Mouse (Mus musculus): ENCODE measurements around the gene Myoz2. TPM values are rescaled to one million over a fixed set of nuclear protein-coding genes. Genes with fewer than 3 reads are reported as not detected.

Myoz2 gene
- total and polyA plus RNA-seq, 3 experiments = not detected

GRCm38 (mm10) chr3:123073351-123073750 is 38.5 kb upstream of the Myoz2 start:
- H3K9me3 ChIP-seq (replicated peaks; ENCODE audit: insufficient read depth, low read length) = no peaks in the 10 kb centered on the region
- TF ChIP-seq GABPA (IDR thresholded peaks at IDR 0.05; ENCODE audit: low read depth, low read length) (no peak), POLR2A (IDR thresholded peaks at IDR 0.05; ENCODE audit: control insufficient read depth in 1 of 2, insufficient read depth in 1 of 2, low read depth in 1 of 2, low read length in 2 of 2, poor library complexity in 1 of 2) (no peak), GATA1 (IDR thresholded peaks at IDR 0.05; ENCODE audit: low read depth, low read length) (no peak), POLR2AphosphoS5 (IDR thresholded peaks at IDR 0.05; ENCODE audit: borderline replicate concordance, low read depth, low read length) (no peak), MEF2A (IDR thresholded peaks at IDR 0.05; ENCODE audit: extremely low read depth, insufficient replicate concordance, low read depth, low read length, poor library complexity, severe bottlenecking) (no peak), MYC (IDR thresholded peaks at IDR 0.05; ENCODE audit: low read depth, low read length) (no peak), MAX (IDR thresholded peaks at IDR 0.05; ENCODE audit: low read length) (no peak), POLR2AphosphoS2 (IDR thresholded peaks at IDR 0.05; ENCODE audit: low read length) (no peak), ETS1 (IDR thresholded peaks at IDR 0.05; ENCODE audit: low read depth, low read length) (no peak), NELFE (IDR thresholded peaks at IDR 0.05; ENCODE audit: low read depth, low read length) (no peak), SIN3A (IDR thresholded peaks at IDR 0.05; ENCODE audit: low read length) (no peak), USF2 (IDR thresholded peaks at IDR 0.05; ENCODE audit: borderline replicate concordance in 1 of 2, insufficient read depth in 1 of 2, low read depth in 1 of 2, low read length in 2 of 2) (no peak), EP300 (IDR thresholded peaks at IDR 0.05; ENCODE audit: low read depth in 1 of 2, low read length in 2 of 2) (no peak), RAD21 (IDR thresholded peaks at IDR 0.05; ENCODE audit: low read depth, low read length) (no peak)
- H3K27me3 ChIP-seq (ENCODE audit: control insufficient read depth in 1 of 2, insufficient read depth in 2 of 2, low read length in 2 of 2) = no peaks in the 10 kb centered on the region
- H3K4me1 ChIP-seq (ENCODE audit: control insufficient read depth in 1 of 2, insufficient read depth in 2 of 2, low read length in 2 of 2) = no peaks in the 10 kb centered on the region
- no peak overlapping the region for H3K9ac ChIP-seq (ENCODE audit: control insufficient read depth, low read depth, low read length, poor library complexity, severe bottlenecking)
- H3K79me2 ChIP-seq (ENCODE audit: control insufficient read depth, insufficient read depth, low read length, poor library complexity) = no peaks in the 10 kb centered on the region
- no peak for DNase-seq (ENCODE audit: low read depth, low spot score)
- no peak overlapping the region for H3K27ac ChIP-seq (ENCODE audit: control insufficient read depth, low read depth, low read length)
- H3K36me3 ChIP-seq (ENCODE audit: control insufficient read depth in 1 of 2, insufficient read depth in 2 of 2, low read length in 2 of 2) = no peaks in the 10 kb centered on the region
- H3K4me3 ChIP-seq (ENCODE audit: control insufficient read depth in 1 of 2, insufficient read depth in 1 of 2, low read depth in 2 of 2, low read length in 2 of 2) = no peak overlapping the region

- H3K9me3 ChIP-seq (replicated peaks; ENCODE audit: insufficient read depth, low read length) = no peaks in the 10 kb centered on the region
- H3K36me3 ChIP-seq (ENCODE audit: control insufficient read depth in 1 of 2, insufficient read depth in 2 of 2, low read length in 2 of 2) = no peaks in the 10 kb centered on the region
- H3K27ac ChIP-seq (ENCODE audit: control insufficient read depth, low read depth, low read length) = no peak overlapping the region
- no peak for DNase-seq (ENCODE audit: low read depth, low spot score)
- H3K4me1 ChIP-seq (ENCODE audit: control insufficient read depth in 1 of 2, insufficient read depth in 2 of 2, low read length in 2 of 2) = no peaks in the 10 kb centered on the region
- TF ChIP-seq CTCF (IDR thresholded peaks at IDR 0.05 in 2 of 3, conservative IDR thresholded peaks at IDR 0.05 in 1 of 3; ENCODE audit: control insufficient read depth in 1 of 3, insufficient read depth in 1 of 3, low read depth in 2 of 3, low read length in 3 of 3, poor library complexity in 1 of 3, severe bottlenecking in 1 of 3) (no peak), USF2 (IDR thresholded peaks at IDR 0.05; ENCODE audit: borderline replicate concordance in 1 of 2, insufficient read depth in 1 of 2, low read depth in 1 of 2, low read length in 2 of 2) (no peak), BHLHE40 (IDR thresholded peaks at IDR 0.05; ENCODE audit: borderline replicate concordance, low read depth, low read length) (no peak), MYB (IDR thresholded peaks at IDR 0.05; ENCODE audit: low read depth, low read length) (no peak), POLR2AphosphoS5 (IDR thresholded peaks at IDR 0.05; ENCODE audit: borderline replicate concordance, low read depth, low read length) (no peak), EP300 (IDR thresholded peaks at IDR 0.05; ENCODE audit: low read depth in 1 of 2, low read length in 2 of 2) (no peak), MAX (IDR thresholded peaks at IDR 0.05; ENCODE audit: low read length) (no peak), KAT2A (conservative IDR thresholded peaks at IDR 0.05; ENCODE audit: low read depth, low read length) (no peak), HCFC1 (IDR thresholded peaks at IDR 0.05; ENCODE audit: low read depth, low read length) (no peak)
- no peak overlapping the region for H3K9ac ChIP-seq (ENCODE audit: control insufficient read depth, low read depth, low read length, poor library complexity, severe bottlenecking)
- no peaks in the 10 kb centered on the region for H3K27me3 ChIP-seq (ENCODE audit: control insufficient read depth in 1 of 2, insufficient read depth in 2 of 2, low read length in 2 of 2)
- H3K4me3 ChIP-seq (ENCODE audit: control insufficient read depth in 1 of 2, insufficient read depth in 1 of 2, low read depth in 2 of 2, low read length in 2 of 2) = no peak overlapping the region
- no peaks in the 10 kb centered on the region for H3K79me2 ChIP-seq (ENCODE audit: control insufficient read depth, insufficient read depth, low read length, poor library complexity)
Observed at GRCm38 (mm10) chr3:123072472-123072871, 37.7 kb upstream of the Myoz2 start.

All from MEL (cell line).